Mouse (Mus musculus): Measurements from ENCODE around the gene Lin7c.
"Not testable (repeated sequence)": the region's sequence is repeated elsewhere in the genome, so short reads cannot be mapped to it uniquely, and the experiment has no call there.

Gene Lin7c

DNA sequence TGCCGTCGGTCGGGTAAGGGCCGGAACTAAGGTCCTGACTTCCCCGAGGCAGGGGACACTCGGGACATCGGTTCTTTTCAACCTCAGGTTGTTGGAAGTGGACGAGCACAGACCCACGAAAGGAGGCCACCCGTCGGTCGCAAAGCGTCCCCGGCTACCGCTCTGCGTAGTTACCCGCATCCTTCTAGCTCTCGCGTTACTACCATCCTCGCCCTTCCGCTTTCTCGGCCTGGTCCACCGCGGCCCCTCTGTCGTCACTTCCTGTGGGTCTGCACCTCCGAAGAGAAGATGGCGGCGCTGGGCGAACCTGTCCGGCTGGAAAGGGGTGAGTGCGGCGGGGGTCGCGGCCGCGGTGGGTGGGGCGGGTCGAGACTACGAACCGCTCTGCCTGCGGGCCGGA lies at the start of gene Lin7c:
Gene Lin7c (plus strand): TSS at position 257 of the 400 bp plus-strand sequence.
- DNase-seq (ENCODE audit: low spot score) = peak; percentile 96

DNA sequence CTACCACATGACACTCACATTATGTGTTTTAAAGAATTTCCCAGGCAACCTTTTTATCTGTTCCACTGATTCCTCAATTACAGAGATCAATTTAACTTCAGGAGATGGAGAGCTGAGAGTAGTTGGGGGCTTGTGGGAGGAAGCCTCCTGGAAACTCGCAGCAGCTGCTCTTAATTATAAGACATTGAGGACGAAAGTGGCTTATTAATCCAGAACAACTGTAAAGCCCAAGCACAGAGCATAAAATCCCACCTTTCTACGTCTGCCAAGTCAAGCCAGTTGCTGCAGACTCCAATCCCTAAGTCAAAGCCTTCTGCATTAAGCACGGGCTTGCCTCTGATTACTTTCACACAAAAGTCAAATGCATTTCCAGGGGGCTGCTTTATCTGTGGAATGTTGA lies 44.3 kb upstream of the Lin7c start:
- no peak for DNase-seq (ENCODE audit: low spot score)

DNA sequence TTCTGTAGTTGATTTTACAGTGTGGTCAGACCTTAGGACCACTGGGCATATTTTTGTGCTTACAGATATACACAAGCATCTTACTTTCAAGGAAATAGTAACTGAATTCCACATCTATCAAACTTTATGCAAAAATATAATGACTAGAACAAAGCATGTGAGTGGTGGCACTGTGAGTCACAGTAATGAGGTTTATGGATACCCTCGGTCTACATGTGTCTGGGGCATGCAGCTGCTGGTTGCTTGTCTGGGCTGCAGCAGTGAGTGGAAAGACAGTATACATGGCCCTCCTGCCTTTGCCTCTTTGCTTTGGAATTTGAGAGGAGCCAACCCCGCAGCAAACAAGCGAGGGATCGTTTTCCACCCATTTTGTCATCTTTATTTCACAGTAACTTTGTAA lies 42.3 kb upstream of the Lin7c start:
- no peak for DNase-seq (ENCODE audit: low spot score)

DNA sequence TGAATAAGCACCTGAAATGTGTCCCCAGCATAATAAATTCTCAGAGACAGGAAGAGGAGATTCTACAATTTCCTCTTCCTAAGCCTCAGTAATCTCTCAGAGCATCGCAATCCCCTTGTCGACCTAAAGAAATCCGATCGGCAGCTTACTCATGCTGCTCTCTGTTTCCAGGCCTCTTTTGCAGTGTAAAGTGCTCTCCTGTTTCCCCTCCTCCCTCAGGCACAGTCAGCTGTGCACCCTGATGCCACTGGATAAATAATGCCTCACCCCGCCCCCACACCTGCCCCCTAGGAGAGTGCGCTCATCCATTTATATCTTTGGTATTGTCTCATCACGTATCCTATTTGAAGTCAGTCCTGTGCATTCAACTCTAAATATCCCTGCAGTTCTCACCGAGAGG lies 41.9 kb upstream of the Lin7c start:
- DNase-seq (ENCODE audit: low spot score) = no peak

DNA sequence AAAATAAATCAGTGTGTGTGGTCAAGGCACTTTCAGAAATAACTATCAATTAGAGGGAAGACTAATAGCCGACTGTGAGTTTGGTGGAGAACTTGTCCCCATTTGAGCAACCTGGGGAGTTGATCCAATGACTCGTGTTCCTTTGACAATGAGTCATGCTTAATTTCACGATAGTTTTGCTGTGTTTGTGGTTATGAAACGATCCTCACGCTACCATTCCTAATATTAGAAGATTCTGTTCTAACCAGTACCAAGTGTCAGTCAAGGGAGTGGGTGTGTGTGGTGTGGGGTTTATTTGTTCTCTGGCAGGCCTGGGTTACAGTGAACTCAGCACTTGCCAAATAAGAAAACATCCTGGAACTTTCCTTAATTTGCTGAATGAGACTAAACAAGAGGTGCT lies 35.1 kb upstream of the Lin7c start:
- DNase-seq (ENCODE audit: low spot score) = no peak

DNA sequence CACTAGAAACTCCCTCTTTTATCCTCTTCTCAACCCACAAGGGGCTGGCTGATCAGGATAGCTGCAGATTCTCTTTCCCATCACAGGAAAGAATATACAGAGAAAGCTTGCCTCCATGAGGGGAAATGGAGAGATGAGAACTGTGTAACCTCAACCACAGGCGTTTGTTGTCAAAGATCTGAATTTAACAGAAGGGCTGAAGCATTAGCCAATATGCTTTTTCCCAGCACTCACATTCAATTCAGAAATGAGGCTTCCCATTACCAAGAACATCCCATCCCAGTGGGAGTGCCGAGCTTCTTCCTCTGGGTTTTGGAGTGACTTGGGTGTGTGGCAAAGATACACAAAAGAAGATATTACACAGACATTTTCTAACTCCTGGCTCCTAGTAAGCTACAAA lies 31.0 kb upstream of the Lin7c start:
- DNase-seq (ENCODE audit: low spot score) = no peak

DNA sequence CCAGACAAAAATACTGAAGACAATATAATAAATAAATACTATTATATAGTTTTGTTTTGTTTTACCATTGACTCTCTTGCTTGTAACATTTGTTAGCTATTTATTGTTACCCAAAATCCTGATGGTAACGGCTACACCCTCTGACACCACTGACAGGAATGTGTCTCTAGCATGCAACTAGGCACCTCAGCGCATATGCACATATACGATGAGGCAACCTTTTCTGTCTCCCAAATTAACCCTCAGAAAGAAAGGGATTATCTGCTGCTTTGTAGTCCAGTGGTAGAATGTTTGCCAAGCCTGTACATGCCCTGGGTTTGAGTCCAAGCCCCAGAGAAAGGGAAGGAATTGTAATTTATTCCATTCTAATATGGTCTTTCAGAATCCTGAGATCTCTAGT lies 29.8 kb upstream of the Lin7c start:
- DNase-seq (ENCODE audit: low spot score) = no peak

DNA sequence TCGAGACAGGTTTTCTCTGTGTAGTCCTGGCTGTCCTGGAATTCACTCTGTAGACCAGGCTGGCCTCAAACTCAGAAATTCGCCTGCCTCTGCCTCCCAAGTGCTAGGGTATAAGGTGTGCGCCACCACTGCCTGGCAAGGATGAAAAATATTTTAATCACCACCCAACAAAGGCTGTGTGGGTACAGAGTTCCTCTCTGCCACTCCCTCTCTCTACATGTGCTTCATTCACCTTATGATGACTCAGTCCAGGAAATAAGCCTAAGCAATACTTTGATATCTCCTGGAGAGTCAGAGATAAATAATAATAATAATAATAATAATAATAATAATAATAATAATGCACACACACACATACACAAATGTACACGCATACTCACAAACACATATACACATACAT lies 11.2 kb upstream of the Lin7c start:
- not testable (repeated sequence) for DNase-seq (ENCODE audit: low spot score)

DNA sequence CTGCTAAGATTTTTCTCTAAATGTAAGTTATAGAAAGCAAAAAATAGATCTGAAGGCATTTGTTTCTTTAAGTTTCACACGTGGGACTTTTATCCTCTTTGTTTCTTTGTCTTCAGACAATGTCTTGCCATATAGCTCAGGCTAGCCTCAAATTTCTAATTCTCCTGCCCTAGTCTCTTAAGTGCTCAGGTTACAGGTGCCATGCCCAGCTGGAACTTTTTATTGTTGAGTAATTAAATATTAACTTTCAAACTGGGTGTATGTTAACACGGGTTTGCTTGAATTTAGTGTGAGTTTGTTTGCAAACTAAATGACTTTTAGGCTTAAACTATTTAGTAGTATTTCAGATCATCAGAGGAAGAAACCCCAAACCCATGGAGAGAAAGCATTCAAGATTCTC lies 9.5 kb upstream of the Lin7c start:
- no peak for DNase-seq (ENCODE audit: low spot score)

DNA sequence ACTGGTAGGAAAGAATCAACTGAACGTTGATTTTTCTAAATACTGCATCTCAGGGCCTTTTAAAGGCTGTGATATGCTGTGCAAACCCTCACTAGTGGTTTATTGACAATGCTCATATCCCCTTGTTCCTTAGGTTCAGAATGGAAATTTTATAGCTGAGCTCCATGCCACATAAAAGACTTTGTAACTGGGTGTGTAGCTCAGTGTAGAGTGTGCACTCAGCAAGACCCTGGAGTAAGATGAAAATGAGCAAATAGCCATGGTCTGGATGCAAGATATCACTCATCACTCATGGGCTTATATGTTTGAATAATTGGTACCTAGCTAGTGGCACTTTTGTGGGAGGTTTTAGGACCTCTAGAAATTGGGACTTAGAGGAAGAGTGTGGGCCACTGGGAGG lies 9.0 kb upstream of the Lin7c start:
- DNase-seq (ENCODE audit: low spot score) = no peak

DNA sequence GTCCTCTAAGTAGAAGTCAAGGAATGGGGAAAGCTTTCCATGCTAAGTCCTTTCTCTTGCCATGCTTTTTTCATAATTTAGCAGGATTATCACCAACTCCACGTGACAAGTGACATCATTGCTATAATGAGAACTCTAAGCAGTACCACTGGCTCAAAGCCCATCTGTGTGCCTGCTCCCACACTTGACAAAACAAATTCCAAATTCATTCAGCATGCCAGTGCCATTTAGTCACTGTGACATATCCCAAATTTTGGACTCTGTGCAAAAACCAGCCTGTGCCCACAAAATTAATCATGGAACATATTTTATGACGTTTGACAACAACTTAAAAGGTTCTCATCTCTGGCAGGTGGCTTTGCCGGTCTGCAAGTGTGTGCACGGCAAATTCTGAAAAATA lies 6.5 kb upstream of the Lin7c start:
- no peak for DNase-seq (ENCODE audit: low spot score)

DNA sequence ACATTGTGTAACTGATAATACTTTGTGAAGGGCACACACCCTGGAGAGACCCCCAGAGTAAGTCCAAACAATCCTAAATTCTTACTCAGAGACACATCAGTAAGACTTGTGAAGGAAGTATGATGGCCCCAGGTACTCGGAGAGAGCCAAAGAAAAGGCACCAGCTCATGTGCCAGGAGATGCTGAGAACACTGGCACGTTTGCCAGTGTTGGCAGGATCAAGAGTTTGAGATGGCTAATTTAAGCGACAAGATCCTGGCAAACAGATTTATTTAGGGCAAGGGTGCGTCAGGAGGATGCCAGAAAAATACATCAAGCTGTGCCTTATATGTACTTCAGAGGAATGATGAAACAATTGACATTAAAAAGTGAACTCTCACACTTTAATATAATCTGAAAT lies 6.1 kb upstream of the Lin7c start:
- DNase-seq (ENCODE audit: low spot score) = no peak

DNA sequence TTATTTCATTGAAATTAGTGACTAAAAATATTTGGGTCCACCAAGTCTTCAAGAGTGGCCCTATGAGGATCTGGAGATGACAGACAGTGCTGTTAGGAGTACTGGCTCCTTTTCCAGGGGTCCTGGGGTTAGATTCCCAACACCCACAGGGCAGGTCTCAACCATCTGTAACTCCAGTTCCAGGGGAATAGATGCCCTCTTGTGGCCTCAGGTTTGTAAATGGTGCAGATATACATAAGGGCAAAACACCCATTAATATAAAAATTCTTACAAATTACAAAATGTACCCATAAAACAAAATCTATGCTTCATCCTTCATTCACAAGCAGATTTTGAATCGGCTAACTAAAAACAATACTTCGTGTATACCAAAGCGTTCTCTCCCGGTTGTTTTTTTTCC lies 585 bp upstream of the Lin7c start:
- DNase-seq (ENCODE audit: low spot score) = no peak

DNA sequence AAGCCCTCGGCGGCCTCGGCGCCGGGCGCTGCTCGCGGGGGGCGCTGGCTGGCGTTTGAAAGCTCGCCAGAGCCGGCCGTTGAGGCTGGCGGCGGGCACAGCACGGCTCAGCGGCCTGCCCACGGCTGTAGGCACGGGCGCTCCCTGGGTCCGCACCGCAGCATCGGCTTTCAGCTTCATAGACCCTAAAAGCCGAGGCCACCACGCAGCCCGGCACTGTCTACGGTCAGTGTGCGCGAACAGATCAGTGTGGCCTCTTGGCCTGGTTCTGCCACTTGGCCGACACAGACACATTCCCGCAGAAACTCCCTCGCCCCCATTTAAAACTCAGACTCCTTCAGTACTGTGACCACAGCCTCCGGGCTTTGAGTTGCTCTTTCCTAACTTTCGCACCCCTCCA lies 378 bp downstream of the Lin7c start:
- DNase-seq (ENCODE audit: low spot score) = no peak

DNA sequence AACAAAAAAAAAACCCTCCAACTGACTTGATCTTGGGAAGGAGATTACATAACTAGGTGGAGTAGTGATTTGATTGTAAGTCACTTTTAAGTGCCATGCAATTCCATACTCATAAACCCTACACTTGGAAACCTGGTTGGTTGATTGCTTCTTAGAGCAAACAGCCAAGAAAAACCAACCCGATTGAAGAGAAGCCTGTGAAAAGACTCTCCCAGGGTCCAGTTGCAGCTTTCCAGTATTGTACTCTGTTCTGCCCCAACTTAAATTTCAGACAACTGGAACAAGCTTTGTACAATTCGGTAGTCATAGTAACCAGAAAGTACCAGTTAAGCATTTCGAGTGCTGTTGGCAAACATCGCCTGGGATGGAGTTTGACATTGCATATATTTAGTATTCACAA lies 818 bp downstream of the Lin7c start:
- DNase-seq (ENCODE audit: low spot score) = no peak

DNA sequence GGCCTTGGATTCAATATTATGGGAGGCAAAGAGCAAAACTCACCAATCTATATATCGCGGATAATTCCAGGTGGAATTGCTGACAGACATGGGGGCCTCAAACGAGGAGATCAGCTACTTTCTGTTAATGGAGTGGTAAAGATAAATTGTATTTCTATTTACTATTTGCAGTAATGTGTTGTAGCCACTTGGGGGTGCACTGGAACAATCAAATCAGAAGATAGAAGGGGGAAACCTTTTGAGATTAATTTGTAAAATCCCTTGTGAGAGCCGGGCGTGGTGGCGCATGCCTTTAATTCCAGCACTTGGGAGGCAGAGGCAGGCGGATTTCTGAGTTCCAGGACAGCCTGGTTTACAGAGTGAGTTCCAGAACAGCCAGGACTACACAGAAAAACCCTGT lies 5.7 kb downstream of the Lin7c start:
- DNase-seq (ENCODE audit: low spot score) = no peak

DNA sequence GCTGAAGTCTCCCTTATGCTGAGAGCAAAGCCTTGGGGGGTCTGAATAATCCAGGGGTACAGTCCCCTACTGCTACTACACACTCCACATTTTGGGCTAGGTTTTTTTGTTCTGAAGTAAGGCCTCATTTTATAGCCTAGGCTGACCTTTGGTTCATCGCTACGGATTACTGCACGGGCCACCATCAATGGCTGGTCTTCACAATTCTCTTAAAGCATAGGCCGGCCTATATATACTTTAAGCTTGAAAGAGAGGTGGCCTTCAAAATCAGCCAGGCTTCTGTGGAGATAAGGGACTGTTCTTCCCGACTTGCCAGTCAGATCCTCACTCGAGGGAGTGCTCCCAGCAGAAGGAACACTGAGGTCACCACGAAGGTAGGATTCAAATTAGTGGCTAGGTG lies 12.2 kb downstream of the Lin7c start:
- DNase-seq (ENCODE audit: low spot score) = no peak

DNA sequence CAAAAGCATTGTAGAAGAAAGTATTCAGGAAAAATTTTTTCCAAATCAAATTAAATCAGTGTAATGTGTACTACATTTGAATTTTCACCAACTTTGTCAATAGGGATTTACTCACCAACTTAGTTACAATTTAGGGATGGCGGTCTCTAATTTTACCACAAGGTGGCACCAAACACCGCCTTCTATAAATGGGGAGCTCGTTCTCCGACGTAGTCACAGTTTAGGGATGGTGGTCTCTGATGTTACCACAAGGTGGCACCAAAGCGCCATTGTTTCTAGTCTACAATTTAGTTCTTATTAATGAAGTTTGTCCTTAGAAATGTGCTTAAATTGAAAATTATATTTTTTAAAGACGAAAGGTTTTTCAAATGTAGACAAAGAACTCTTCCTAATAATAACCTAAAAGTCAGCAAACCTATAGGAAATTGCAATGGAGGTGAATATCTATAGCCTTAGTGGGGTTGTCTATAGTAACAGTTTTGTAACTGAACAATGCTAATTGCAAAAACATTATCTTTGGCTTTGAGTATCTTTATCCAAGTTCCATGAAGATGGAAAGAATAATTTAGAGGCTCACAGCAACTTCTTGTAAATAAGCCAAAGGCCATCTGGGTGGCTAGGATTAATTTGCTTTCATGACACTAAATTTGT lies 13.6 kb downstream of the Lin7c start:
- DNase-seq (ENCODE audit: low spot score) = peak; percentile 74

DNA sequence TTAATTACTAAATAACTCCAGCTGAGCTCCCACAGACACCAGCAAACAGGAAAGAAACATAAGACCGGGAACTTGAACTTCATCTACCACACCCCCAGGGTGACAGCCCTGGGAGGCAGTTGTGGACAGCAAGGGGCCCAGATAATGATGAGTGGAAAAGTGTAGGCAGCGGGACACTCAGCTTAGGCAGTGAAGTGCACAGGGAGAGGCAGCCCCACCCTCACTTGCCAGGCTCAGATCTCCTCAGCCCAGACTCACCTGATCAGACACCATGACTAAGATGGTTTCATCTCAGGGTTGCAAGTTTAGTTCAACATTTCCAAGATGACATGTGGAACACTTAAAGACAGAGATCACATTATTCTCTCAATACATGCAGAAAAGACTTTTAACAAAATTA lies 18.5 kb downstream of the Lin7c start:
- DNase-seq (ENCODE audit: low spot score) = no peak

DNA sequence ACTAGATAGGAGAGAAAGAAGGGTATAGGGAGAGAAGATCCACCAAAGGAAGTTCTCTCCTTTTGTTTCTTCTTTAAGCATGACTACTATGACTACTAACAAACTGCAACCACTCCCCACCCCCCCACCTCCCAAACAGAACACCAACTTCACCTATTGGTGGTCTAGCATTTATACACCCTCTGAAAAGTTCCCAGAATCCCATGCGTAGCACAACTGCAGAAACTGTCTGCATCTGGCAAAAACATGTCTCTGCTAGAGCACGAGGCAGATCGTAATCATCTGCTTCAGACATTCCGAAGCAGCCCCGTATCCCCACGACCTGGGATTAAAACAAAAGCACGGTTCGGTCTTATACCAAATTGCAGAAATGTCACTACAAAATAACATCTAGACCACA lies 21.6 kb downstream of the Lin7c start:
- DNase-seq (ENCODE audit: low spot score) = no peak

DNA sequence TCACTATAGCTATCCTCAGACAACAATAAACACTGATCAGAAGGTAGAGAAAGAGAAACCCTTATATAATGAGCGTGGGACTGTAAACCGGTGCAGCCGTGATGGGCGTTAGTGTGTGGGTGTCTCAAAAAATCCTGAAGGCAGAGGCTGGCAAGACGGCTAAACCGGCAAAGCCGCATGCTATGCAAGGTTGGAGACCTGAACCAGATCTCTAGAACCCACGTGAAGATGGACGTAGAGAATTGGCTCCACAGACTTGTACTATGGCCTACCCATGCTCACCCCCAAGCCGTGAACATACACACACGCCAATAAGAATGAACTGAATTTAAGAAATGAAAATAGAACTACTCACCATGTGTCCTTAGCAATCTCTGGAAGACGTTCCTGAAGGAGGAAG lies 22.1 kb downstream of the Lin7c start:
- DNase-seq (ENCODE audit: low spot score) = no peak

DNA sequence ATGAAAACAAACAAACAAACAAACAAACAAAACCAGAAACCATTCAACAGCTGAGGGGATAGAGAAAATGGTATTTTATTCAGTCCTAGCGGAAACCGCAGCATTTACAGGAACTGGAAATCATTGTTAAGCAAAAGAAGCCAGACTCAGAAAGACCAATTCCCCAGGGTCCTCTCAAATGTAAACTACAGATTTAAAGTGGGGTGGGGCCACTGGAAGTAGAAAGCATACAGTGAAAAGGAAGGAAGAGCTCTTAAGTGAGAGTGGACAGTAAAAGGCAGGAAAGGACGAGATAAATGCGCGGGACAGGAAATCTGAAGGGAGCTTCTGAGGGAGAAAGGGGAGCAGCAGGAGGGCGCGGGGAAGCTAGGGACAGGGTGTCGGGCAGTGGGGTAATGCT lies 22.6 kb downstream of the Lin7c start:
- no peak for DNase-seq (ENCODE audit: low spot score)

DNA sequence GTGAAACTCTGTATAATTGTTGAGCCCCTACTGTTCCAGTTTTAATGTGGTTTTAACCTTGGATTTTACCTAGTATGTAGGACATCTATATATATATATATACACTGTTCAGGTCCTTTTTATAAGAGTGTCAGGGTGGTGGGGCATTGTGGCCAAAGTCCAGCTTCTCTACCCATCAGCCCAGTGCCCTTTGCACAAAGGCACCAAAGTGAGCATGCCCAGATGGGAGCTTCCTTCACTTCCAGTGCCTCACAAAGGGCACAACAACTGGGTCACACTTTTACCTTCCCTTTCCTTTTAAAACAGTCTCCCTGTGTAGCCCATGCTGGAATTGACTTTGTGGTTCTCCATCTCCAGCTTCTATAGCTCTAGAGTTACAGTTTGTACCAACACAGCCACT lies 23.9 kb downstream of the Lin7c start:
- DNase-seq (ENCODE audit: low spot score) = no peak

DNA sequence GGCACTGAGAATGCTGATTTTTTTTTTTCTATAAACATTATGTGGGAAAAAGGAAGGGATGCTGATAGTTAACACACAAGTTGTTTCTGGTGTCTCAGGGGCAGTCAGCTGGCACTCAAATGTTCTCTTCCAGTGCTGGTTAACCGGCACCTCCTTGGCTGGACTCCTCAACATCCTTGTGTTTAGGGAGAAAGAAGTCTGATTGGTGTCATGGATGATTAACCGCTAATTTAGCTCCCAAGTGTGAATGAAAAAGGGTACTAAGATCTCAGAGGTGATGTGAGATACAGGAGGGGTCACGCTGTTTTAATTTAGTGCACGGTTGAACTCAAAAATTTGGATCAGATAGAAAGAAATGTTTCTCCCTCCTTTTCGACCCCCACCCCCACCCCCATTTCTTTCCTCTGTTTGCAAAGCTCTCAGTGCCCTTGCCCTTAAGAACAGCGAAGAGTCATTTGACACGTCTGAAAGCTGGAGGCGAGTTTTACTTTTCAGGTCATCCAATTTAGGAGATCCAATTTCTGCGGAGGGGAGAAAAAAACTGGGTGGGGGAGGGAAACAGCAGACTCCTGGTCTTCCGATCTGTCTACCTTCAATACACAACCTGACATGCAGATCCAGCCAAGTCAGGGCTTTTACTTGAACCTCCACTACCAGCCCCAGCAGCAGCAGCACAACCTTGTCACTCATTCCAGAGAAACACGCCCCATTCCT lies 26.3 kb downstream of the Lin7c start:
- no peak for DNase-seq (ENCODE audit: low spot score)
